Mouse (Mus musculus) MEL (cell line): ENCODE measurements around the gene Usp54. TPM values are rescaled to one million over a fixed set of nuclear protein-coding genes. Genes with fewer than 3 reads are reported as not detected.

Source experiments
- DNase-seq: peaks from one replicate; pipeline ENCODE4 v3.0.0; 2011; ENCODE audit warnings: low read depth, low spot score
- H3K27ac ChIP-seq: 2 replicates; pipeline ENCODE4 v1.5.1; 2012; ENCODE audit warnings: low read depth, mild to moderate bottlenecking, control low read depth, low read length, moderate library complexity; ENCODE audit not compliant: control insufficient read depth
- H3K27me3 ChIP-seq, 2 experiments: fragments of 150-350 bp in 1 of 2; sonication (generic) in 1 of 2; 2 replicates each; pipeline ENCODE4 v1.6.1; 2012; ENCODE audit warnings: low read length in 2 of 2, mild to moderate bottlenecking in 2 of 2, improper control_type of control experiment in 1 of 2, moderate library complexity in 1 of 2; ENCODE audit not compliant: insufficient read depth in 2 of 2, control insufficient read depth in 1 of 2
- H3K36me3 ChIP-seq, 2 experiments: 2 replicates each; pipeline ENCODE4 v1.6.1; 2012 to 2014; ENCODE audit warnings: low read length in 2 of 2, improper control_type of control experiment in 1 of 2, inconsistent platforms in 1 of 2, mild to moderate bottlenecking in 1 of 2; ENCODE audit not compliant: insufficient read depth in 2 of 2, control insufficient read depth in 1 of 2
- H3K4me1 ChIP-seq, 2 experiments: fragments of 150-350 bp in 1 of 2; sonication (generic) in 1 of 2; 2 replicates each; pipeline ENCODE4 v1.6.1; 2012; ENCODE audit warnings: low read length in 2 of 2, improper control_type of control experiment in 1 of 2, mild to moderate bottlenecking in 1 of 2; ENCODE audit not compliant: insufficient read depth in 2 of 2, control insufficient read depth in 1 of 2
- H3K4me3 ChIP-seq, 2 experiments: fragments of 150-350 bp in 1 of 2; sonication (generic) in 1 of 2; 2 replicates each; pipeline ENCODE4 v1.5.1; 2012; ENCODE audit warnings: low read depth in 2 of 2, low read length in 2 of 2, mild to moderate bottlenecking in 2 of 2, moderate library complexity in 2 of 2, control low read depth in 1 of 2, improper control_type of control experiment in 1 of 2; ENCODE audit not compliant: control insufficient read depth in 1 of 2, insufficient read depth in 1 of 2
- H3K79me2 ChIP-seq: 2 replicates; pipeline ENCODE4 v1.6.1; 2012; ENCODE audit warnings: mild to moderate bottlenecking, low read length, moderate library complexity; ENCODE audit not compliant: control insufficient read depth, poor library complexity, insufficient read depth
- H3K9ac ChIP-seq: 2 replicates; pipeline ENCODE4 v1.6.1; 2012; ENCODE audit warnings: low read depth, mild to moderate bottlenecking, control low read depth, low read length, moderate library complexity; ENCODE audit not compliant: control insufficient read depth, poor library complexity, severe bottlenecking
- H3K9me3 ChIP-seq: fragments of 150-350 bp; sonication (generic); replicated peaks from 2 replicates; pipeline ENCODE4 v1.6.1; 2012; ENCODE audit warnings: mild to moderate bottlenecking, low read length, improper control_type of control experiment, moderate library complexity; ENCODE audit not compliant: insufficient read depth
- CHD1 ChIP-seq: IDR thresholded peaks from 2 replicates; pipeline ENCODE4 v1.6.1; 2012; ENCODE audit warnings: low read depth, mild to moderate bottlenecking, inconsistent platforms, low read length, improper control_type of control experiment
- ELF1 ChIP-seq: IDR thresholded peaks from 2 replicates; pipeline ENCODE4 v1.6.1; 2014; ENCODE audit warnings: low read depth, mild to moderate bottlenecking, inconsistent platforms, low read length, improper control_type of control experiment, moderate library complexity
- GATA1 ChIP-seq: IDR thresholded peaks from 2 replicates; pipeline ENCODE4 v1.6.1; 2011; ENCODE audit warnings: low read depth, low read length, improper control_type of control experiment
- HCFC1 ChIP-seq: IDR thresholded peaks from 2 replicates; pipeline ENCODE4 v1.6.1; 2012; ENCODE audit warnings: low read depth, mild to moderate bottlenecking, inconsistent platforms, low read length, improper control_type of control experiment, moderate library complexity
- MEF2A ChIP-seq: IDR thresholded peaks from 2 replicates; pipeline ENCODE4 v1.6.1; 2014; ENCODE audit warnings: low read depth, mild to moderate bottlenecking, inconsistent platforms, low read length, improper control_type of control experiment; ENCODE audit not compliant: poor library complexity, insufficient replicate concordance, severe bottlenecking; ENCODE audit errors: extremely low read depth
- MXI1 ChIP-seq: IDR thresholded peaks from 2 replicates; pipeline ENCODE4 v1.6.1; 2011; ENCODE audit warnings: mild to moderate bottlenecking, low read depth, low read length, improper control_type of control experiment
- POLR2A ChIP-seq, 2 experiments: IDR thresholded peaks; 2 replicates each; pipeline ENCODE4 v1.6.1; 2011 to 2012; ENCODE audit warnings: low read length in 2 of 2, mild to moderate bottlenecking in 2 of 2, control low read depth in 1 of 2, improper control_type of control experiment in 1 of 2, low read depth in 1 of 2, moderate library complexity in 1 of 2; ENCODE audit not compliant: control insufficient read depth in 1 of 2, insufficient read depth in 1 of 2, poor library complexity in 1 of 2
- POLR2AphosphoS5 ChIP-seq: IDR thresholded peaks from 2 replicates; pipeline ENCODE4 v1.6.1; 2012; ENCODE audit warnings: low read depth, borderline replicate concordance, mild to moderate bottlenecking, inconsistent platforms, low read length, moderate library complexity, mixed read lengths
- RAD21 ChIP-seq: IDR thresholded peaks from 2 replicates; pipeline ENCODE4 v1.6.1; 2011; ENCODE audit warnings: mild to moderate bottlenecking, low read depth, low read length, improper control_type of control experiment
- SIN3A ChIP-seq: IDR thresholded peaks from 2 replicates; pipeline ENCODE4 v1.6.1; 2012; ENCODE audit warnings: low read length, improper control_type of control experiment, inconsistent platforms
- TAL1 ChIP-seq: IDR thresholded peaks from 2 replicates; pipeline ENCODE4 v1.6.1; 2012; ENCODE audit warnings: mild to moderate bottlenecking, inconsistent platforms, low read length, moderate library complexity, mixed read lengths
- TCF12 ChIP-seq: IDR thresholded peaks from 2 replicates; pipeline ENCODE4 v1.6.1; 2014; ENCODE audit warnings: low read depth, mild to moderate bottlenecking, inconsistent platforms, low read length, improper control_type of control experiment, moderate library complexity
- USF1 ChIP-seq: IDR thresholded peaks from 2 replicates; pipeline ENCODE4 v1.6.1; 2014; ENCODE audit warnings: low read depth, mild to moderate bottlenecking, inconsistent platforms, low read length, improper control_type of control experiment, moderate library complexity
- ZC3H11A ChIP-seq: IDR thresholded peaks from 2 replicates; pipeline ENCODE4 v1.6.1; 2012; ENCODE audit warnings: low read depth, mild to moderate bottlenecking, inconsistent platforms, low read length, improper control_type of control experiment
- ZNF384 ChIP-seq: IDR thresholded peaks from 2 replicates; pipeline ENCODE4 v1.6.1; 2012; ENCODE audit warnings: low read depth, mild to moderate bottlenecking, inconsistent platforms, low read length, improper control_type of control experiment
- polyA plus RNA-seq, 2 experiments: library from polyadenylated mRNA; stranded (reverse) in 1 of 2; unstranded in 1 of 2; fragments of >175 nt in 1 of 2; fragments of >200 nt in 1 of 2; gene quantifications; 2 replicates each; pipeline versions ENCODE4 v1.2.1 to v1.2.4; 2012; ENCODE audit warnings: low replicate concordance in 2 of 2, low read depth in 1 of 2; ENCODE audit not compliant: insufficient read length in 2 of 2, insufficient read depth in 1 of 2, missing spikeins in 1 of 2
- total RNA-seq: library from RNA; depleted of rRNA; stranded (reverse); fragments of 300-350 nt; gene quantifications from 2 replicates; pipeline ENCODE4 v1.2.3, GENCODE M21; 2012

Usp54 gene
- total and polyA plus RNA-seq, 3 experiments = 1.5 to 2.6 TPM; not detected in 1

GRCm38 (mm10) chr14:20640644-20641437, at the start of gene Usp54 (continued):
- TF ChIP-seq CHD1 (no peak), TAL1 (no peak), SIN3A (peak; percentile 84), RAD21 (no peak), ELF1 (peak; percentile 91)
- TF ChIP-seq, all 39 proteins: peak for 17

- Histone ChIP-seq H3K9ac (no peak overlapping the region), H3K79me2 (no peaks in the 10 kb centered on the region), H3K9me3 (no peaks in the 10 kb centered on the region), H3K36me3 (peaks cover 0 to 43% of the 10 kb centered on the region in 2 experiments; a peak in 2 of 4 replicates), H3K27me3 (no peaks in the 10 kb centered on the region), H3K4me3 (no peak overlapping the region), H3K4me1 (no peaks in the 10 kb centered on the region), H3K27ac (no peak overlapping the region)
- no peak for DNase-seq
- TF ChIP-seq ZC3H11A (no peak), GATA1 (no peak), USF1 (no peak), POLR2AphosphoS5 (no peak), MEF2A (no peak), HCFC1 (no peak), MXI1 (no peak), POLR2A (IDR thresholded peaks at IDR 0.05; ENCODE audit: control insufficient read depth in 1 of 2, insufficient read depth in 1 of 2, low read depth in 1 of 2, low read length in 2 of 2, poor library complexity in 1 of 2) (no peak), CHD1 (no peak)
Observed at GRCm38 (mm10) chr14:20689009-20689408, 48.1 kb upstream of the Usp54 start.

GRCm38 (mm10) chr14:20686576-20686975, 45.7 kb upstream of the Usp54 start:
- H3K4me3 ChIP-seq = no peak overlapping the region
- no peak overlapping the region for H3K9ac ChIP-seq
- TF ChIP-seq ZNF384 = no peak
- no peak for TF ChIP-seq TCF12
- TF ChIP-seq POLR2A (IDR thresholded peaks at IDR 0.05; ENCODE audit: control insufficient read depth in 1 of 2, insufficient read depth in 1 of 2, low read depth in 1 of 2, low read length in 2 of 2, poor library complexity in 1 of 2) = 0 out of 4 replicates have a peak, but pooled peaks of 1 of the 2 experiments have one; percentile 17
- H3K36me3 ChIP-seq = peaks cover 13 to 36% of the 10 kb centered on the region in 2 experiments
- H3K9me3 ChIP-seq = no peaks in the 10 kb centered on the region
- peaks cover 7 to 14% of the 10 kb centered on the region in 2 experiments for H3K4me1 ChIP-seq
- no peak overlapping the region for H3K27ac ChIP-seq
- H3K27me3 ChIP-seq = no peaks in the 10 kb centered on the region
- no peaks in the 10 kb centered on the region for H3K79me2 ChIP-seq
- no peak for DNase-seq
